Mouse (Mus musculus) myocyte (in vitro differentiated cells): ENCODE measurements around the gene Ncoa1.

Source experiments
- E2F4 ChIP-seq: IDR thresholded peaks from one replicate; pipeline ENCODE4 v1.6.1; 2011; ENCODE audit warnings: mild to moderate bottlenecking, control low read depth, moderate library complexity; ENCODE audit not compliant: insufficient read depth
- MAX ChIP-seq: IDR thresholded peaks from one replicate; pipeline ENCODE4 v1.6.1; 2011; ENCODE audit warnings: low read depth, mild to moderate bottlenecking, control low read depth
- MYOD1 ChIP-seq, 3 experiments: IDR thresholded peaks; one replicate each; pipeline ENCODE4 v1.6.1; 2011; ENCODE audit warnings: control low read depth in 2 of 3, low read depth in 2 of 3, mild to moderate bottlenecking in 2 of 3, moderate library complexity in 1 of 3; ENCODE audit not compliant: insufficient read length in 2 of 3, control insufficient read depth in 1 of 3
- MYOG ChIP-seq, 3 experiments: IDR thresholded peaks; one replicate each; pipeline ENCODE4 v1.6.1; 2011; ENCODE audit warnings: control low read depth in 2 of 3, low read depth in 2 of 3, mild to moderate bottlenecking in 2 of 3; ENCODE audit not compliant: insufficient read length in 2 of 3, control insufficient read depth in 1 of 3, insufficient read depth in 1 of 3
- POLR2A ChIP-seq: IDR thresholded peaks from one replicate; pipeline ENCODE4 v1.6.1; 2011; ENCODE audit warnings: low read depth, mild to moderate bottlenecking, control low read depth, moderate library complexity; ENCODE audit not compliant: insufficient read length
- POLR2AphosphoS2 ChIP-seq: IDR thresholded peaks from one replicate; pipeline ENCODE4 v1.6.1; 2011; ENCODE audit warnings: low read depth, control low read depth; ENCODE audit not compliant: insufficient read length

- TF ChIP-seq POLR2A, result no peak
- TF ChIP-seq MYOG (IDR thresholded peaks at IDR 0.05; ENCODE audit: control insufficient read depth in 1 of 3, insufficient read depth in 1 of 3, insufficient read length in 2 of 3, low read depth in 2 of 3), result no peak
- TF ChIP-seq E2F4, result no peak
- TF ChIP-seq MAX, result no peak
- TF ChIP-seq MYOD1 (IDR thresholded peaks at IDR 0.05; ENCODE audit: control insufficient read depth in 1 of 3, insufficient read length in 2 of 3, low read depth in 2 of 3), result no peak
- no peak for TF ChIP-seq POLR2AphosphoS2
Observed at GRCm38 (mm10) chr12:4376475-4376874, 100.5 kb downstream of the Ncoa1 start.
